Mouse (Mus musculus) olfactory bulb, adult 2 months (tissue): ENCODE measurements around the gene Mrps26.

Source experiments
- CTCF ChIP-seq: fragments of 200-500 bp; IDR thresholded peaks from 2 replicates; pipeline ENCODE4 v1.5.1; 2012; ENCODE audit warnings: low read depth, mild to moderate bottlenecking, low read length, moderate library complexity; ENCODE audit not compliant: insufficient read depth
- POLR2A ChIP-seq: fragments of 200-500 bp; IDR thresholded peaks from 2 replicates; pipeline ENCODE4 v1.6.1; 2012; ENCODE audit warnings: mild to moderate bottlenecking, low read depth, low read length, moderate library complexity; ENCODE audit not compliant: insufficient read depth

DNA sequence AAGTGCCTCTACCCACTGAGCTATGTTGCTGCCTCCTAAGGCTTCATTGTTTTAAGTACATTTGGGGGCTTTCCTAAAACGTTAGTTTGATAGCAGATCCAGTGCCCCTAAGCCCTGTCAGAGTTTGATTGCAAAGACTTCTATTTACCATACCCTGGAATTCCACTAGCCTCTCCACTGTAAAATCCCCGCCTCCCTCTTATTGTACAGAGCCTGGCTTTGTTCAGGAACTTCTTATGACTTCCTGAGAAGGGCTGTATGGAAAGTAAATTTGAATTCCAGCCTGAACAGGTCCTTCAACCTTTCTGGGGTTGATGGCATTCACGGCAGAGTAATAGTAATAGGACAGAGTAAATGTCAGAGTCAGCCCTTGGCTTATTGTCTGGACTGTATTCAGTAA is 26.7 kb upstream of the Mrps26 start:
- no peak for TF ChIP-seq CTCF
- TF ChIP-seq POLR2A = no peak
